Mouse (Mus musculus) left cerebral cortex, adult 18-20 months (tissue): ENCODE measurements around the gene Mboat7. TPM values are rescaled to one million over a fixed set of nuclear protein-coding genes. Genes with fewer than 3 reads are reported as not detected.
A peak's percentile ranks its signal among the peaks of the same experiment; 100 is the strongest.

Experiments used
- DNase-seq, 2 experiments: peaks; one replicate each; pipeline ENCODE4 v3.0.0; 2021 to 2022; ENCODE audit warnings: low spot score in 2 of 2, mixed read lengths in 1 of 2
- microRNA-seq, 2 experiments: library from miRNA; unstranded; fragments of <30 nt; microRNA quantifications; one replicate each; pipeline ENCODE4 v1.2.0; 2021
- total RNA-seq, 2 experiments: library from RNA; stranded (reverse); gene quantifications; 2 replicates each; pipeline ENCODE4 v1.2.3; 2021

Mboat7 gene
- total RNA-seq, 2 experiments from 2014 or later = 226 to 235 TPM

GRCm38 (mm10) chr7:3644672-3645487 lies 48.4 kb downstream of the Mboat7 start, which contains the start of gene Cnot3:
Gene Cnot3, plus strand, starts transcription at chr7:3645268.
- peak; percentile 95 to 98 for DNase-seq

DNA sequence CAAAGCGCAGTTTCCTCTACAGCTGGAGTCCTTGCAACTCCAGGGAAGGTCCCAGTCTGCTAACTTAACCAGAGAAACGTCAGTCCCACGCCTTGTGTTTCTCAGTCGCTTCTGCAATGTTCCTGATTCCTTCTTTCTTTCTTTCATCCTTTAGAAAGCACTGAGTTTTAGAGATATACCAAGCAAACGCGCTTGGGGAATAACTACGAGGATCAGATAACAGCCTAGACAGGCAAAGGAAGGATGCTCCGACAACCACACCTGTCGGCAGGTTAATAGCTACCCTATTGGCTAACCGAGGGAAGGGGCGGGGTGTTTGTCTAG lies 49.0 kb downstream of the Mboat7 start:
- no peak for DNase-seq

- DNase-seq = no peak
These were observed 49.5 kb downstream of the Mboat7 start for GRCm38 (mm10) chr7:3643843-3644242.

DNA sequence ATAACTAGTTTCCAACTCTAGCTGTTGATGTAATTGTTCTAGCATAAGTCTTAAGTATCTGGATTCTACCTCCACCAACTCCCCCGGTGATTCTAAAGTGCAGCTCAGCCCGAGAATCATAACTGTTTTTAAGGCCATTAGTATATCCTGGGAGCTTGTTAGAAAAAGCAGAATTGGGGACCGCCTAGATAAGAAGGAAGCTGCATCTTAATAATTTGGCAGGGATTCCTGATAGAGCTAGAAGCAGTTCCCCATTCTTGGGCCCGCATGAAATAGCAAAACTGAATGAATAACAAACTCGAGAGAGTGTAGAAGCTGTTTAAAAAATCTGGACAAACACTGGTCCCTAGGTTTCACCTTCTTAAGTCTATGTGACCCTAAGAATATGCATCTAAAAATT lies 49.9 kb downstream of the Mboat7 start:
- no peak for DNase-seq

DNA sequence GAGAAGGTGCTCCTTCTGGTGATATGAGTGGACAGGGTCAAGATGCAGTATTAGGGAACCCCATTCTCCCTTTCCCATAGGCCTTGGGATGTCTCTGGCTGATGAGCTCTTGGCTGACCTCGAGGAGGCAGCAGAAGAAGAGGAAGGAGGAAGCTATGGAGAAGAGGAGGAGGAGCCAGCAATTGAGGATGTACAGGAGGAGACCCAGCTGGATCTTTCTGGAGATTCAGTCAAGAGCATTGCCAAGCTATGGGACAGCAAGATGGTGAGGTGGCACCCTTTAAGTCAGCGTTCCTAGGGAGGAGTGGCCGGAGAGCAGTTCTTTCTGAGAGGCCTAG lies 62.9 kb downstream of the Mboat7 start:
- no peak for DNase-seq

DNA sequence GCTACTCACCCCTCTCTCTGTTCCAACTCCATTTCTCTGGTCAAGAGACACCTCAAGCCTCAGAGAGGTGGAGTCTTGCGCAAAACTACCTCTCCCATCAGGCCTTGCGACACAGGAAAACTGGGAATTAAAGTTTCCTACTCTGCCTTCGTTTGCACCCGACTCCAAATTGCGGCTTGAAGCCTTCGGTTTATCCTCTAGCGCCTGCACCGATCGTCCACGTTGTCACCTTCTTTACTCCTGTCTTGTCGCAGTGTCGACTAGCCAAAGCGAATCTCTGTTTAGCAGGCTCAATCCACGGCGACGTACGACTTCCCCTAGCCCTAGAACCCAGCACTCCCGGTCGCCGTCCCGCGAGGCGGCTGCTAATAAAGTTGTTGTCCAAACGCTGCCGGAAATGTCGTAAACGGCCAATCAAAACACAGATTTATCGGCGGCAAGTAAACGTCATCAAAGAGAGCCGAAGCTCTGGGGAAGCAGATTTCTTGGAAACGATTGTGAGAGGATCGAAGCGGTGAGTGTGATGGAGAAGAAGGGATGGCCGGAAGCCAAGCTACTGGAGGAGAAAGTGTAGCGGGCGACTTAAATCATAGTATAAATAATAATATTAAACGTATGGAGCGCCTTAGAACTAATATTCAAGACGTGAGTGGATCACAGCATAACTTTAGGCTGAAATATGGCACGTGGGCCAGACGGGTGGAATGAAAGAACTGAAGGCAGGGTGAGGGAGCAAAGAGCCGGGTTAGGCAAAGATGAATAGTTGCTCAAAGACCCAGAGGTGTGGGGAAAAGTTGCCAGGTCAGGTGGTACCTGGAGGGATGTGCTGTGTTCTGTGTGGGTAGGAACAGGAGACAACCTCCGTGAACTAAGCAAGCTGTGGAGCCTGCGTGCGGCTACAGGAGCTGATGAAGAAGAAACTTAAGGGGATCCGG lies 63.5 kb downstream of the Mboat7 start, which contains the start of the genes Tfpt and Prpf31:
Gene Tfpt, minus strand, starts transcription at position 387 of the 935 bp plus-strand sequence.
Gene Prpf31, plus strand, starts transcription at position 443 of the 935 bp plus-strand sequence.
- peak; percentile 93 to 95 for DNase-seq

- DNase-seq = no peak
These were observed 64.3 kb downstream of the Mboat7 start for GRCm38 (mm10) chr7:3629030-3629429.

Small RNAs within 50 kb of the gene (microRNA-seq; reads per million reads assigned to microRNA genes)
- 4.2 to 10.7 reads per million in 2 experiments for gene Mir3572

Other genes with a start within 250 kb of the Mboat7 start
- gene Tarm1, start 190.9 kb downstream of the Mboat7 start, total RNA-seq = not detected
- gene Oscar, start 77.4 kb downstream of the Mboat7 start, total RNA-seq = 1 to 10 TPM in 1 of 2 experiments, under 1 TPM in 1; 0.87 to 1.1 TPM
- 100 to 1,000 TPM; 543 to 558 TPM for gene Ndufa3, start 76.2 kb downstream of the Mboat7 start, total RNA-seq
- 10 to 100 TPM; 37.0 to 39.4 TPM for gene Tfpt, start 63.6 kb downstream of the Mboat7 start, total RNA-seq
- gene Prpf31, start 63.5 kb downstream of the Mboat7 start, total RNA-seq = 10 to 100 TPM; 53.0 to 55.2 TPM
- 10 to 100 TPM; 48.4 to 59.5 TPM for gene Cnot3, start 48.3 kb downstream of the Mboat7 start, total RNA-seq
- 1 to 10 TPM; 6.7 to 6.8 TPM for gene Leng1, start 27.7 kb downstream of the Mboat7 start, total RNA-seq
- 10 to 100 TPM in 1 of 2 experiments, 1 to 10 TPM in 1; 7.9 to 10.8 TPM for gene Tmc4, start 16.0 kb downstream of the Mboat7 start, total RNA-seq
- gene Tsen34, start 660 bp downstream of the Mboat7 start, total RNA-seq = 10 to 100 TPM; 78.5 to 90.0 TPM
- 100 to 1,000 TPM; 337 to 359 TPM for gene Rps9, start 10.5 kb upstream of the Mboat7 start, total RNA-seq
- gene Pirb, start 26.9 kb upstream of the Mboat7 start, total RNA-seq = under 1 TPM; 0.21 to 0.37 TPM
- gene Gm15448, start 132.2 kb upstream of the Mboat7 start, total RNA-seq = not detected
- under 1 TPM in 1 of 2 experiments, not detected in 1; 0.16 TPM for gene Pira2, start 151.5 kb upstream of the Mboat7 start, total RNA-seq
- gene Gm14548, start 204.6 kb upstream of the Mboat7 start, total RNA-seq = not detected
- gene Lilra6, start 222.0 kb upstream of the Mboat7 start, total RNA-seq = under 1 TPM in 1 of 2 experiments, not detected in 1; 0.16 TPM